Mouse (Mus musculus) mouse embryonic stem cell (cell line): ENCODE results near the gene 1700023F06Rik.

Experiments used
- in situ Hi-C, 2 experiments: fragments of 300-500 bp; cut with MboI; formaldehyde crosslinking; loops; 1 replicate in 1 of 2; 3 replicates in 1 of 2; pipeline ENCODE4 v1.14.3; 2019 to 2020; ENCODE audit warnings: low sequenced_read_pairs in 2 of 2, low pct_unique_long_range_greater_than_20kb in 1 of 2, mixed read lengths in 1 of 2; ENCODE audit not compliant: unreplicated experiment in 1 of 2

1700023F06Rik gene

GRCm38 (mm10) chr11:103193825-103194168 is 14.6 kb downstream of the 1700023F06Rik start:
- in situ Hi-C loops: no loop called here

GRCm38 (mm10) chr11:103192956-103193824 is 15.2 kb downstream of the 1700023F06Rik start:
- in situ Hi-C loops: no loop called here

- in situ Hi-C loops: no loop called here
Measured at GRCm38 (mm10) chr11:103192230-103192955, 16.0 kb downstream of the 1700023F06Rik start.

- in situ Hi-C loops: no loop called here
Measured at GRCm38 (mm10) chr11:103184891-103185290, 23.5 kb downstream of the 1700023F06Rik start.

- in situ Hi-C loops: no loop called here
Measured at GRCm38 (mm10) chr11:103181911-103182310, 26.4 kb downstream of the 1700023F06Rik start.

- in situ Hi-C loops: no loop called here
Measured at GRCm38 (mm10) chr11:103181349-103181748, 27.0 kb downstream of the 1700023F06Rik start.

- in situ Hi-C loops: no loop called here
Measured at GRCm38 (mm10) chr11:103180426-103180825, 27.9 kb downstream of the 1700023F06Rik start.

- in situ Hi-C loops: loop anchor here in 1 of 2 experiments (10.0 kb wide), 1 partner anchor 286 kb away; no protein-coding TSS in a partner anchor
Measured at GRCm38 (mm10) chr11:103178748-103179147, 29.6 kb downstream of the 1700023F06Rik start.

GRCm38 (mm10) chr11:103177815-103178485 is 30.4 kb downstream of the 1700023F06Rik start:
- in situ Hi-C loops: loop anchor here in 1 of 2 experiments (10.0 kb wide), 1 partner anchor 287 kb away; no protein-coding TSS in a partner anchor

- in situ Hi-C loops: loop anchor here in 1 of 2 experiments (10.0 kb wide), 1 partner anchor 288 kb away; no protein-coding TSS in a partner anchor
Measured at GRCm38 (mm10) chr11:103177216-103177615, 31.1 kb downstream of the 1700023F06Rik start.

GRCm38 (mm10) chr11:103176510-103176909 is 31.8 kb downstream of the 1700023F06Rik start:
- in situ Hi-C loops: loop anchor here in 1 of 2 experiments (10.0 kb wide), 1 partner anchor 288 kb away; no protein-coding TSS in a partner anchor

- in situ Hi-C loops: loop anchor here in 1 of 2 experiments (10.0 kb wide), 1 partner anchor 289 kb away; no protein-coding TSS in a partner anchor
Measured at GRCm38 (mm10) chr11:103175688-103176442, 32.5 kb downstream of the 1700023F06Rik start.

GRCm38 (mm10) chr11:103174891-103175391 is 33.4 kb downstream of the 1700023F06Rik start:
- in situ Hi-C loops: loop anchor here in 1 of 2 experiments (10.0 kb wide), 1 partner anchor 290 kb away; no protein-coding TSS in a partner anchor

GRCm38 (mm10) chr11:103174411-103174832 is 33.9 kb downstream of the 1700023F06Rik start:
- in situ Hi-C loops: loop anchor here in 1 of 2 experiments (10.0 kb wide), 1 partner anchor 290 kb away; no protein-coding TSS in a partner anchor

GRCm38 (mm10) chr11:103173771-103174344 is 34.5 kb downstream of the 1700023F06Rik start:
- in situ Hi-C loops: loop anchor here in 1 of 2 experiments (10.0 kb wide), 1 partner anchor 291 kb away; no protein-coding TSS in a partner anchor

GRCm38 (mm10) chr11:103173041-103173770 is 35.2 kb downstream of the 1700023F06Rik start:
- in situ Hi-C loops: loop anchor here in 1 of 2 experiments (10.0 kb wide), 1 partner anchor 292 kb away; no protein-coding TSS in a partner anchor
